Mouse (Mus musculus) erythroblast, embryonic 14.5 days (primary cell): ENCODE data around the gene Ctnnal1. TPM values are rescaled to one million over a fixed set of nuclear protein-coding genes. Genes with fewer than 3 reads are reported as not detected.

Source experiments
- H3K27me3 ChIP-seq: 2 replicates; pipeline ENCODE4 v1.6.1; 2012; ENCODE audit warnings: inconsistent platforms; ENCODE audit not compliant: control insufficient read depth
- H3K36me3 ChIP-seq: 2 replicates; pipeline ENCODE4 v1.6.1; 2012; ENCODE audit warnings: mild to moderate bottlenecking, inconsistent platforms; ENCODE audit not compliant: control insufficient read depth
- H3K4me1 ChIP-seq: 2 replicates; pipeline ENCODE4 v1.6.1; 2012; ENCODE audit warnings: inconsistent platforms; ENCODE audit not compliant: control insufficient read depth
- H3K4me3 ChIP-seq: replicated peaks from 2 replicates; pipeline ENCODE3; 2012; ENCODE audit warnings: moderate library complexity, mild to moderate bottlenecking, inconsistent platforms
- H3K9me3 ChIP-seq: 2 replicates; pipeline ENCODE4 v1.6.1; 2012; ENCODE audit warnings: low read length, inconsistent platforms, mixed read lengths; ENCODE audit not compliant: control insufficient read depth
- GATA1 ChIP-seq: IDR thresholded peaks from 2 replicates; pipeline ENCODE4 v1.6.1; 2012; ENCODE audit warnings: low read length, inconsistent platforms, mixed read lengths
- TAL1 ChIP-seq: IDR thresholded peaks from 3 replicates; pipeline ENCODE4 v1.6.1; 2012; ENCODE audit warnings: low read length, inconsistent platforms, mixed read lengths
- polyA plus RNA-seq: library from polyadenylated mRNA; stranded (reverse); fragments of >175 nt; gene quantifications from 2 replicates; pipeline ENCODE4 v1.2.3, GENCODE M21; 2012

Gene Ctnnal1
- polyA plus RNA-seq, 1 experiment = 0.18 TPM

DNA sequence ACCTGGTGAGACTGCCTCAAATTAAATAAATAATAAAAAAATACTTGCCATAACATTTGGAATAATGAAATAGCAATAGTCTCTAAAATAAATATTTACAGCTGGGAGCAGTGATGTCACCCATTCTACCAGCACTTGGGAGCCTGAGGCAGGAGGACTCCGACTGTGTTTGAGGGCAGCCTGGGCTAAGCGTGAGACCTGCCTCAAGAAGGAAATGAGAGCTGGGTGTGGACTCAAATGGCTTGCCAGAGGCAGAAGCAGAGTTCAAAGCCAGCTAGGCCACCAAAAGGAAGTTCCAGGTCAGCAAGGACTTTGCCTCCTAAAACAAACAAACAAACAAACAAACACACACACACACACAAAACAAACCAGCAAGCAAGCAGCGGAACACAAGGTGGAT lies 17.6 kb downstream of the Ctnnal1 start:
- no peak for TF ChIP-seq GATA1
- no peak for TF ChIP-seq TAL1
- Histone ChIP-seq H3K9me3 (peaks cover 5% of the 10 kb centered on the region; the same call in 1 of the 2 replicates), H3K36me3 (peaks cover 20% of the 10 kb centered on the region), H3K27me3 (no peaks in the 10 kb centered on the region), H3K4me1 (no peaks in the 10 kb centered on the region; the same call in 1 of the 2 replicates), H3K4me3 (no peak overlapping the region)

GRCm38 (mm10) chr4:56845896-56846533 lies 19.0 kb downstream of the Ctnnal1 start:
- TF ChIP-seq TAL1 (no peak), GATA1 (no peak)
- peaks cover 5% of the 10 kb centered on the region; the same call in 1 of the 2 replicates for H3K9me3 ChIP-seq
- peaks cover 24% of the 10 kb centered on the region for H3K36me3 ChIP-seq
- no peaks in the 10 kb centered on the region for H3K27me3 ChIP-seq
- no peak overlapping the region for H3K4me3 ChIP-seq
- H3K4me1 ChIP-seq = no peaks in the 10 kb centered on the region; the same call in 1 of the 2 replicates

GRCm38 (mm10) chr4:56844911-56845310 lies 20.1 kb downstream of the Ctnnal1 start:
- H3K36me3 ChIP-seq = peaks cover 29% of the 10 kb centered on the region

GRCm38 (mm10) chr4:56843963-56844362 lies 21.0 kb downstream of the Ctnnal1 start:
- Histone ChIP-seq H3K36me3 (peaks cover 32% of the 10 kb centered on the region), H3K4me1 (no peaks in the 10 kb centered on the region; the same call in 1 of the 2 replicates), H3K27me3 (no peaks in the 10 kb centered on the region), H3K9me3 (peaks cover 5% of the 10 kb centered on the region; the same call in 1 of the 2 replicates), H3K4me3 (no peak overlapping the region)
- TF ChIP-seq TAL1 = no peak
- no peak for TF ChIP-seq GATA1

More at GRCm38 (mm10) chr4:56844911-56845310, 20.1 kb downstream of the Ctnnal1 start:
- H3K4me1 ChIP-seq = no peaks in the 10 kb centered on the region; the same call in 1 of the 2 replicates
- peaks cover 5% of the 10 kb centered on the region; the same call in 1 of the 2 replicates for H3K9me3 ChIP-seq
- no peak overlapping the region for H3K4me3 ChIP-seq
- no peaks in the 10 kb centered on the region for H3K27me3 ChIP-seq
- no peak for TF ChIP-seq GATA1

- H3K27me3 ChIP-seq = no peaks in the 10 kb centered on the region
- H3K36me3 ChIP-seq = peaks cover 36% of the 10 kb centered on the region
- no peak overlapping the region for H3K4me3 ChIP-seq
- H3K4me1 ChIP-seq = no peaks in the 10 kb centered on the region; the same call in 1 of the 2 replicates
- H3K9me3 ChIP-seq = peaks cover 5% of the 10 kb centered on the region; the same call in 1 of the 2 replicates
- no peak for TF ChIP-seq GATA1
- no peak for TF ChIP-seq TAL1
Observed at GRCm38 (mm10) chr4:56842501-56842900, 22.5 kb downstream of the Ctnnal1 start.

DNA sequence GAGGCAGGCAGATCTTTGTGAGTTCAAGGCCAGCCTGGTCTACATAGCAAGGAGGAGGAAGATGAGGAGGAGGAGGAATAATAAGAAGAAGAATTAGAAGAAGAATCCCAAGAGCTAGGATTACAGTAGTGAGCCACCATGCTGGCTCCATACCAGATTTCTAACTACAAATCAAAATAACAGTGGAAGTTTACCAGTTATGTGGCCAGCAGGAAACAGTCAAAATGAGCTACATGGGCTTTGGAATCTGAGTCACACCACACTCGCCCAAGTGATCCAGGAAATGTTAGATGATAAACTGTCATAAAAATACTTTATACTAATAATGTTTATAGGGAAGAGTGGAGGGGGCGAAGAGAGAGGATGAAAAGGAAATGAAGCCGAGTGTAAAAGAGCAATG lies 24.7 kb downstream of the Ctnnal1 start:
- TF ChIP-seq TAL1 (no peak), GATA1 (no peak)
- no peaks in the 10 kb centered on the region for H3K27me3 ChIP-seq
- H3K4me1 ChIP-seq = no peaks in the 10 kb centered on the region; the same call in 1 of the 2 replicates
- H3K4me3 ChIP-seq = no peak overlapping the region
- H3K36me3 ChIP-seq = peaks cover 41% of the 10 kb centered on the region
- peaks cover 5% of the 10 kb centered on the region; the same call in 1 of the 2 replicates for H3K9me3 ChIP-seq

DNA sequence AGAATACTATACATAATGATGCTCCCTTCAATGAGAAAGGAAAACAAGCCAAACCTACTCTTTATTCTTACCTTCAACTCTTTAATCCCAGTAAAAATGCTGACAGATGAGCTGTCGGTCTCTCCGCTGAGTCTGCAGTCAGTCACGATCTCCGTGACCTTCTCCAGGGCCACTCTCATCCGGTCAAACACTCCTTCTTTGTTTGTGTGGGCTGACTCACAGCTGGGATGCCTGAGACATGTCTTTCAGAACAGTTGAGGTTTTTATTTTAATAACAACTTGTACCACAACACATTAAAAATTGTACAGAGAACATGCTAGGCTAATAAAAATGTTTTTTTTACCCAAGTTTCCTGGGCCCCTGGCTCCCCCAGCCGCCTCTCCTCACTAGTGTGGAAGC lies 27.3 kb downstream of the Ctnnal1 start:
- H3K4me1 ChIP-seq = no peaks in the 10 kb centered on the region; the same call in 1 of the 2 replicates
- no peak for TF ChIP-seq GATA1
- TF ChIP-seq TAL1 = no peak

DNA sequence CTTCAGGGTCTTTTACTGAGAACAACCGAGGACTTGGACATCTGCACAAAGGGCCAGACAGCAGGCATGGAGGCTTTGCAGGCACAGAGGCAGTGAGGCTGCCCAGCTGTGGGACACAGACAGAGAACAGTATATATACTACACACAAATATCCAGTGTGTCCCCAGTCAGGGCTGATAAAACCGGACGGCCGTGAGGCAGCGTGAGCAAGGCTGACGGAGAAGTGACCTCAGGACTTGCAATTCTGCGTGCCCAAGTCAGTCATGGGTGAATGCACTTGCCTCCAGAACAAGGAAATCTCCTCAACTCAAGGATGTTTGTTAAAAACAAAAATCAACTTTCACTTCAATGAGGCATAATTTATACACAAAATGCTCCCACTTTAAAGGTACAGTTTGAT lies 33.0 kb downstream of the Ctnnal1 start:
- Histone ChIP-seq H3K27me3 (no peaks in the 10 kb centered on the region), H3K36me3 (peaks cover 36% of the 10 kb centered on the region), H3K4me1 (no peaks in the 10 kb centered on the region), H3K9me3 (no peaks in the 10 kb centered on the region), H3K4me3 (no peak overlapping the region)
- TF ChIP-seq GATA1 (no peak), TAL1 (no peak)

More for the DNA sequence above, 27.3 kb downstream of the Ctnnal1 start:
- no peaks in the 10 kb centered on the region for H3K27me3 ChIP-seq
- peaks cover 36% of the 10 kb centered on the region for H3K36me3 ChIP-seq
- no peak overlapping the region for H3K4me3 ChIP-seq
- H3K9me3 ChIP-seq = no peaks in the 10 kb centered on the region

- Histone ChIP-seq H3K4me3 (no peak overlapping the region), H3K27me3 (no peaks in the 10 kb centered on the region), H3K4me1 (no peaks in the 10 kb centered on the region), H3K36me3 (peaks cover 34% of the 10 kb centered on the region), H3K9me3 (no peaks in the 10 kb centered on the region)
- TF ChIP-seq TAL1 (no peak), GATA1 (no peak)
Observed at GRCm38 (mm10) chr4:56831013-56831609, 33.9 kb downstream of the Ctnnal1 start.
